In the genomic region with DNA sequence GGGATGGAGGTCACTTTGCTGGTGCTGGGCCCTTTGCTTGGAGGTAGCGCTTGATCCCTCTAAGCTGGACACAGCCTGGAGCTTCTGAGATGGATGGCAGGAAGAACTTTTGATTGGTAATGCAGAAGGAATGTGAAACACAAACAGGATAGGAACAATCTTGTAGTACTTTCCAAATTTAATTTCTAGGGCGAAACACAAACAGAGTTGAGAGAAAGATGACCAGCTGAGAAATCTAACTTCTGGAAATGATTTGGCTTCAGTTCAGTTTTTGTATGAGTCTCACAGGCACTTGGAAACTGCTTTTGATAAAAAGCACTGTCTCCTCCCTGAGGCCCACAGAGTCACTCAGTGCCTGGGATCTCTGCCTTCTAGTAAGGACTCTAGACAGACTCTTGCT, we compare ENCODE assay signal across 12 mouse cellular contexts. TPM values are rescaled to one million over a fixed set of nuclear protein-coding genes. Genes with fewer than 3 reads are reported as not detected.
DNase-seq lines count a peak whose midpoint lies in the region; ATAC-seq and TF ChIP-seq lines count a peak whose summit lies in the region.
"Had no signal": no experiment of that assay in that cellular context is flagged by ENCODE, and none has a peak within 500 bp of the region (broad histone marks: within the 10 kb centered on the region; RNA-seq: fewer than 3 reads in every experiment).

No protein-coding gene starts in this region.

- H3K4me2 ChIP-seq in limb, embryonic 15.5 days, result no peak overlapping the region
- no peak overlapping the region for H3K4me2 ChIP-seq in kidney, postnatal 0 days (ENCODE audit: low read length)
- no peak overlapping the region for H3K4me2 ChIP-seq in stomach, embryonic 16.5 days (ENCODE audit: low read depth, low read length)

- H3K4me3 ChIP-seq in limb, embryonic 15.5 days, result no peak overlapping the region
- no peak overlapping the region for H3K4me3 ChIP-seq in limb, embryonic 10.5 days
- H3K4me3 ChIP-seq in kidney, postnatal 0 days (replicated peaks; ENCODE audit: low read depth, low read length), result no peak overlapping the region
- no peak overlapping the region for H3K4me3 ChIP-seq in stomach, embryonic 16.5 days (replicated peaks; ENCODE audit: low read length)

- H3K27me3 ChIP-seq in limb, embryonic 15.5 days, result no peaks in the 10 kb centered on the region
- no peaks in the 10 kb centered on the region for H3K27me3 ChIP-seq in limb, embryonic 10.5 days (ENCODE audit: low read depth, poor library complexity, severe bottlenecking)
- H3K27me3 ChIP-seq in kidney, postnatal 0 days (ENCODE audit: insufficient read depth, low read length), result no peaks in the 10 kb centered on the region
- H3K27me3 ChIP-seq in stomach, embryonic 16.5 days (ENCODE audit: control insufficient read depth, insufficient read depth, low read length), result no peaks in the 10 kb centered on the region

- H3K9ac ChIP-seq in limb, embryonic 15.5 days, result no peak overlapping the region
- no peak overlapping the region for H3K9ac ChIP-seq in kidney, postnatal 0 days (ENCODE audit: low read depth, low read length)
- H3K9ac ChIP-seq in stomach, embryonic 16.5 days (ENCODE audit: low read length), result no peak overlapping the region

- H3K36me3 ChIP-seq in limb, embryonic 15.5 days, result no peaks in the 10 kb centered on the region
- H3K36me3 ChIP-seq in limb, embryonic 10.5 days, result no peaks in the 10 kb centered on the region
- H3K36me3 ChIP-seq in kidney, postnatal 0 days (ENCODE audit: insufficient read depth, low read length), result no peaks in the 10 kb centered on the region
- H3K36me3 ChIP-seq in stomach, embryonic 16.5 days (ENCODE audit: control insufficient read depth, insufficient read depth, low read length), result no peaks in the 10 kb centered on the region

- no peak for DNase-seq in frontal cortex, postnatal 36 days (ENCODE audit: low spot score in 2 of 2)
- DNase-seq in limb, embryonic 10.5 days (ENCODE audit: low spot score), result no peak
- peak; percentile 87 for DNase-seq in kidney, postnatal 0 days (ENCODE audit: low spot score)
- DNase-seq in retina, postnatal 1 day, result no peak
- no peak for DNase-seq in natural killer cell, adult 2 months (ENCODE audit: low spot score in 2 of 2)
- DNase-seq: adrenal gland, postnatal 14 days; cerebellum, adult 18-20 months; midbrain, embryonic 14.5 days; thymus, postnatal 36 days had no signal

- peaks cover 47% of the 10 kb centered on the region for H3K4me1 ChIP-seq in limb, embryonic 15.5 days
- H3K4me1 ChIP-seq in limb, embryonic 10.5 days, result peaks cover 43% of the 10 kb centered on the region
- peaks cover 22% of the 10 kb centered on the region for H3K4me1 ChIP-seq in kidney, postnatal 0 days (replicated peaks; ENCODE audit: insufficient read depth, low read length)
- peaks cover 35% of the 10 kb centered on the region for H3K4me1 ChIP-seq in stomach, embryonic 16.5 days (ENCODE audit: control insufficient read depth, insufficient read depth, low read length)

- peak; percentile 29 for ATAC-seq in frontal cortex, adult (ENCODE audit: low TSS enrichment)
- no peak for ATAC-seq in limb, embryonic 15.5 days (ENCODE audit: insufficient number of reproducible peaks, low FRiP score, low TSS enrichment, low read depth)
- no peak for ATAC-seq in kidney, postnatal 0 days (replicated peaks; ENCODE audit: low FRiP score, low read depth)
- ATAC-seq in stomach, embryonic 16.5 days (ENCODE audit: insufficient read depth, low FRiP score), result peak; percentile 66; the same call in 1 of the 2 replicates

- H3K9me3 ChIP-seq in limb, embryonic 15.5 days, result no peaks in the 10 kb centered on the region
- H3K9me3 ChIP-seq in limb, embryonic 10.5 days (replicated peaks), result no peaks in the 10 kb centered on the region
- no peaks in the 10 kb centered on the region for H3K9me3 ChIP-seq in kidney, postnatal 0 days (replicated peaks; ENCODE audit: low read length)
- no peaks in the 10 kb centered on the region for H3K9me3 ChIP-seq in stomach, embryonic 16.5 days (replicated peaks; ENCODE audit: control insufficient read depth, low read length)

- no peak for TF ChIP-seq CTCF in kidney, postnatal 0 days (IDR thresholded peaks at IDR 0.05; ENCODE audit: low read depth)

- WGBS in limb, embryonic 15.5 days, result 55% methylated on average over 2 of the region's 2 CpGs
- 91% methylated on average over 2 of the region's 2 CpGs for WGBS in limb, embryonic 10.5 days
- 71% methylated on average over 2 of the region's 2 CpGs for WGBS in kidney, postnatal 0 days
- 34% methylated on average over 2 of the region's 2 CpGs for WGBS in stomach, embryonic 16.5 days

- peak overlapping the region; percentile 38; the same call in 1 of the 2 replicates for H3K27ac ChIP-seq in limb, embryonic 15.5 days
- H3K27ac ChIP-seq in limb, embryonic 10.5 days, result no peak overlapping the region
- peak overlapping the region; percentile 20; the same call in 1 of the 2 replicates for H3K27ac ChIP-seq in kidney, postnatal 0 days
- peak overlapping the region; percentile 78 for H3K27ac ChIP-seq in stomach, embryonic 16.5 days (ENCODE audit: low read length)

RNA-seq across cellular contexts. Expression of a gene that starts 18.6 kb away (rescaled TPM):
- 104 and 109 TPM in 2 replicates for polyA plus RNA-seq in limb, embryonic 15.5 days (2015; fragmentation: Nextera tagmentation; extraction: Ambion mirVana)
- polyA plus RNA-seq in limb, embryonic 10.5 days (2016; fragmentation: Nextera tagmentation; extraction: Ambion mirVana), result 61.8 and 90.1 TPM in 2 replicates
- polyA plus RNA-seq in kidney, postnatal 0 days (2015; fragmentation: Nextera tagmentation; extraction: Ambion mirVana), result 161 and 166 TPM in 2 replicates
- 51.2 and 59.9 TPM in 2 replicates for polyA plus RNA-seq in stomach, embryonic 16.5 days (2015; fragmentation: Nextera tagmentation; extraction: Ambion mirVana)

RNA-seq across cellular contexts. Expression of a gene that starts 42.9 kb away (rescaled TPM):
- 49.6 and 50.6 TPM in 2 replicates for polyA plus RNA-seq in limb, embryonic 15.5 days (2015; fragmentation: Nextera tagmentation; extraction: Ambion mirVana)
- polyA plus RNA-seq in limb, embryonic 10.5 days (2016; fragmentation: Nextera tagmentation; extraction: Ambion mirVana), result 36.4 and 46.3 TPM in 2 replicates
- polyA plus RNA-seq in kidney, postnatal 0 days (2015; fragmentation: Nextera tagmentation; extraction: Ambion mirVana), result 42.1 and 44.4 TPM in 2 replicates
- polyA plus RNA-seq in stomach, embryonic 16.5 days (2015; fragmentation: Nextera tagmentation; extraction: Ambion mirVana), result 46.8 and 48.5 TPM in 2 replicates

Comparison
In these comparisons a context has a peak if more than half of its experiments do, and no peak if none do; other contexts are left out.
1. ATAC-seq: peak in frontal cortex, adult (single experiment) and stomach, embryonic 16.5 days (single experiment); none in limb, embryonic 15.5 days (single experiment) and kidney, postnatal 0 days (single experiment).